Mouse (Mus musculus): Measurements from ENCODE around the gene Smox.

GRCm38 (mm10) chr2:131493446-131493845 is 2.1 kb downstream of the Smox start:
- TF ChIP-seq CTCF (IDR thresholded peaks at IDR 0.05; ENCODE audit: borderline replicate concordance, extremely low read depth, insufficient read depth, insufficient read length), result no peak
- TF ChIP-seq POLR2A (IDR thresholded peaks at IDR 0.05; ENCODE audit: borderline replicate concordance, extremely low read depth, insufficient read depth, insufficient read length, poor library complexity, severe bottlenecking), result no peak

Data from brain, embryonic 14.5 days (tissue).